Mouse (Mus musculus): ENCODE results near the gene Ptger3.

Ptger3 gene

DNA sequence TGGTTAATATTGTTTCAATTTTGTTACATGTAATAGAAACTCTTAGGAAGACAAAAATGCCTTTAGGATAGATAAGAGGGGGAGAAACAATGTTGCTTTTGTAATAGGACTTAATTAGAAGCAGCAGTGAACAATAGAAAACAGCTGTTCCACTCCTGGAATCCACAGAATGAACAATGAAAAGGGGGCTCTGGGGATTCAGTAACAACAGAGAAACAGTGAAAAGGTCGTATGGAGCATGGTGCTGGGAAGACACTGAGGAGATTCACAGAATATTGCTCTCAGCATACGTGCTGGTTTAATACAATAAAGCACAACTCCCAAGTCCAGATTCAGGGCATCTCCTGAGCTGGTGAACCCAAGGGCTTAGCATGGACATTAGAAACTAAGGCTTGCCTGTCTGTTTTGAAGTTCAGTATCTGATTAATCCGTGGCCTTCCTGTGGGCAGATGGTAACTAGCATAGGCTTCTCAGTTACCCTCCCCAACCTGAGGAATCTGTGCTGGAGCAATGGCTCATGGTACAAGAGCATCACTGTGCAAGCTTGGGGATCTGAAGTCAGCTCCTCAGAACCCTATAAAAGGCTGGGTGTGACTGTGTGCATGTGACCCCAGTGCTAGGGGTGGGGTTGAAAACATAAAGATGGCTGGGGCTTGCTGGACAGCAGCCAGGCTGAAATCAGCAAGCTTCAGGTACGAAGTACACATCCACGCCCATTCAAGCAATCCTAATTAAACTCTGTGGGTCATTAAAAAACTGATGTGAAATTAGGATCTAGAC, 16.1 kb downstream of the Ptger3 start:
- DNase-seq (ENCODE audit: low spot score in 2 of 2): no peak

DNA sequence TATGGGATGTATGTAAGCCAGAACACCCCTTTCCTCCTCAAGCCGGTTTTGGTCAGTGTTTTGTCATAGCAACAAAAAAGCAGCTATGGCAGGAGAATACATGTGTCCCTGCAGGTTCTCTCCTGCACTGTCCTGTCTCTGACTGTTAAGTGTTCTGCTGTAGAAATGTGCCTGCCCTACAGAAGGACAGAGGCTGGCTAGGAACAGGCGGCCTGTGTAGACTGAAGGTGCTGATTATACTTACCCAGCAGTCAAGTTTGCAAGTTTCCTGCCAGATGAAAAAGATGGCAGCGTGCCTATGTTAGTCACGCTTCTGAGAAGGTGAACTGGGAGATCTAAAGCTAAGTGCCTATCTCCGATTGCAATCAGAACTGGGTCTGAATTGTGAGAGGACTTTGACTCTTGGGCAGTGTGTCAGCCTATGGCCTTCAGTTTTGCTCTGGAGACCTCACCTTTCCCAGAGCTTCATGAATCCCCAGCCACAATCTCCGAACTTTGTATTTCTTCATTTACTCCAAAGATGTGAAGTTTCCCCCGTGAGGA, 31.2 kb downstream of the Ptger3 start:
- DNase-seq (ENCODE audit: low spot score in 2 of 2): no peak

DNA sequence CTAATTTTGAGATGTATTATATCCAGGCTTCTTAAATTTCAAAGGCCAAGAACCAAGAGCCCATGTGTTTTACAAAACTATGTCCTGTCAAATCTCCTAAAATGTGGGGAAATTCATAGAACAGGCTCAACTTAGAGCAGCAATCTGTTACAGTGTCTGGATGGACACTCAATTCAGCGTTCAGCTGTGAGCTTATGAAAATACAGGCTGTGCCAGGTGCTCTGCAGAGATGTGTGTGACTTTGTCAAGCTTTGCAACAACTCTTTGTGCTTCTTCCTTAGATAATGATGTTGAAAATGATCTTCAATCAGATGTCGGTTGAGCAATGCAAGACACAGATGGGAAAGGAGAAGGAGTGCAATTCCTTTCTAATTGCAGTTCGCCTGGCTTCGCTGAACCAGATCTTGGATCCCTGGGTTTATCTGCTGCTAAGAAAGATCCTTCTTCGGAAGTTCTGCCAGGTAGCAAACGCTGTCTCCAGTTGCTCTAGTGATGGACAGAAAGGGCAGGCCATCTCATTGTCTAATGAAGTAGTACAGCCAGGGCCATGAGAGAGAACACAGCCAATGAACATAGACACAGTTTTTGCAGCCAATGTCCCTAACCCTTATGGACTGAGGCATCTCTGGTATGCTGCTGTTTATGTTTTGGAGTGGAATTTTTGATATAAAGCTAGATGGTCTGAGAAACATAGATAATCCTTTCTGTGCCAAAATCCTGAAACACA, 38.2 kb downstream of the Ptger3 start:
- DNase-seq (ENCODE audit: low spot score in 2 of 2): peak in 1 of 2 experiments; percentile 9

DNA sequence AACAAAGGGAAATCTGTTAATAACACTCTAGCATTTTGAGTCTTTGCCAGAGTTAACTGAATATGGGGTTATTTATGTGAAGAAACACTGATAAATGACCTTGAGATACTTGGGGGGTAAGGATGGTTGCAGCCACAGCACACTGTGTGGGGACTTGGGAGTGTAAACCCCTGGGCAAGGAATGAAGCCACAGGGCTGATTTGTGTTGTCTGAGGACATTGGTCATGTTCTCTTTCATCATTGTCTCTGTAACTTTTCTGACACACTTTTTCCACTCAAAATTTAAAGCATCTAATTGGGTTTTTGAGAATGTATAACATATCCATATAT, 38.7 kb downstream of the Ptger3 start:
- no peak for DNase-seq (ENCODE audit: low spot score in 2 of 2)

DNA sequence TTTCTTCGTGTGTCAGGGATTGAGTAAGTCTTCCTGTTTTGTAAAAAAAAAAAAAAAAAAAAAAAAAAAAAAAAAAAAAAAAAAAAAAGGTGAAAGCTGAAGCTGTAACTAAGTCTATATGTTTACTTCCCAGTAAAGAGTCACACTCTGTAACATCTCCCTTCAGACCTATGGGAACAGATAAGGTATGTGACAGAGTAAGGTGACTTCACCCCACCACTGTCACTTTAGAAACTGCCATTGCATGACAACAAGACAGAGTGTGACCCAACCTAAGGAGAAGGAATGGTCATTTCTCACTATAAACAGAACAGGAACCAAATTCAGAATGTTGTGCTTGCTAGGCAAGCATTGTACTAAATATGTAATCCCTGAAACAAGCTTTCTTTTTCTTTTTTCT, 46.9 kb downstream of the Ptger3 start:
- no peak for DNase-seq (ENCODE audit: low spot score in 2 of 2)

DNA sequence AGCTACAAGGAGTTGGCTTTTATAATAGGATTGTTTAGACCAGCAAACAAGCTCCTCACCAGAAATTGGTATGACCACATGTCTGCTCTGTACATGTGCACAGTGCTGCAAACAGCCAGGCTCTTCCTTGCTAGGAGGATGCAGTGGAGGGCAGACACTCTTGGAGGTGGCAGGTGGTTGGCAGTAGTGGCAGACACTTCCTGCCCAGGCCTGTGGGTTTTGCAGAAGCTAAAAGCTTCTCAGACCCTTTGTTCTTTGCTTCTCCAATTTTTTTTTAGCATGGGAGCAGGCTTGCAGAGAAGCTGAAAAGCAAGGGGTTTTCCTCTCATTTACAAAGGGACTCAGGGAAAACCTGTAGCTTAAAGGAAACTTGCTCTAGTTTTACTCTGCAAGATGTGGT, 50.3 kb downstream of the Ptger3 start:
- no peak for DNase-seq (ENCODE audit: low spot score in 2 of 2)

DNA sequence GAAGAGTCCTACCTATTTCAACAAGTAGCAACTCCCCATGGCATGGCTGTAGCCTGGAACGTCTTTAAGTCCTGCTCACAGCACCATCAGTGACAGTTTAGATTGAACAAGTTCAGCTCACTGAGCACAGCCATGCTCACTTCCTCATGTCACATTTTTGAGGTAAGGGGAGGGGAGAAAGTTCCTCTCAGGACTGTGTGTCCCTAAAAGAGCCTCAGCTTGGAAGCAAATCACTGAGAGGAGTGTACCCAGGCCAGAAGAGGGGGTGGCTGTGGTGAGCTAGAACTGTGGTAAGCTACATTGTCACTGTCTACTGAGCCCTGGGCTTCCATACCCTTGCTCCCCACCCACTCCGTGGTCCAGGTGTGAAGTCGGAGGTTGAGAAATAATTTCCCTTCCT, 60.7 kb downstream of the Ptger3 start:
- no peak for DNase-seq (ENCODE audit: low spot score in 2 of 2)

DNA sequence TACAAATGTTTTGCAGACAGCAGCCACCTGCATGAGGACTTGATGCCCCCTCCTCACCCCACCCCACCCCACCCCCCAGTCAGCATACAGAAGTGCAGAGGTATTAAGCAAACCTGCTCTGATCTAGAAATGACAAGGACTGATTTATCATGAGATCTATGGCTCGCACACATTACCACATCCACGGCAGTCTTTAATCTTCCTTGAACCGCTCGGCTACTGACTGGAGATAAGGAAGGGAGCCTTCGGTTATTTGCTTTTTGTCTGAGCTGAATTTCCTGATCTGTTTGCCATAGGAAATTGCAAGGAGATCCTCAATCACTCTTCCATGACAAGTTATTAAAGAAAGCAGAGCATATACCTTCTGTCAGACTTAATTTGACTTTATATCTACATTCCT, 64.0 kb downstream of the Ptger3 start:
- DNase-seq (ENCODE audit: low spot score in 2 of 2): no peak

DNA sequence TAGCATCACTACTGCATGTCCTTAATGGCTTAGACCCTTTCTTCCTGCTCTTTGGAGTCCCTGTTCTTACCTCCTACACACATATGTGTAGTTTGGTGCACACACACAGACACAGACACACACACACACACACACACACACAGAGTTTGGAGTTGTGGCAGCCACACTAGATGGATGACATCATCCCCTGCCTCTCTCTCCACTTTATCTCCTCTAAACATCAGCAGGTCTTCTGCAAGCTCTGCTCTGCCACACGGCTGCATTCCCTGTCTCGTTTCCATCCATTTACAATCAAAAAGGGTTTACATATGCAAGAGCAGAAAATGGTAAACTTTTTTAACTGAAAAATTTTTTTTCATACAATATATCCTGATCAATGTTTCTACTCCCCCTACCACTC, 64.7 kb downstream of the Ptger3 start:
- no peak for DNase-seq (ENCODE audit: low spot score in 2 of 2)

DNA sequence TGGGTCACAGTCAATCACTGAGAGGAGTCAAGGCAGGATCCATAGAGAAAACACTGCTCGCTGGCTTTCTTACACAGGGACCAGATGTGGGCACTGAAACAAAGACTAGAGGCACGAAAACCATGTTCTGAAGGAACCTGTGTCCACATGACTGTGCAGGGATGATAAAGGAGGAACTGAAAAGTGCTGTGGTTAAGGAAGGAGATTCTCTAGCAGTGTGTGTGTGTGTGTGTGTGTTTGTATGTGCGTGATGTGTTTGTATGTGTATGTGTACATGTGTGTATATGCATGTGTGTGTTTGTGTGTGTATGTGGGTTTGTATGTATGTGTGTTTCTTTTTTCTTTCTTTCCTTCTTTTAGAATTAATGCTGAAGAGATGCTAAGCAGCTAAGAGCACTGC, 67.7 kb downstream of the Ptger3 start:
- DNase-seq (ENCODE audit: low spot score in 2 of 2): no peak

DNA sequence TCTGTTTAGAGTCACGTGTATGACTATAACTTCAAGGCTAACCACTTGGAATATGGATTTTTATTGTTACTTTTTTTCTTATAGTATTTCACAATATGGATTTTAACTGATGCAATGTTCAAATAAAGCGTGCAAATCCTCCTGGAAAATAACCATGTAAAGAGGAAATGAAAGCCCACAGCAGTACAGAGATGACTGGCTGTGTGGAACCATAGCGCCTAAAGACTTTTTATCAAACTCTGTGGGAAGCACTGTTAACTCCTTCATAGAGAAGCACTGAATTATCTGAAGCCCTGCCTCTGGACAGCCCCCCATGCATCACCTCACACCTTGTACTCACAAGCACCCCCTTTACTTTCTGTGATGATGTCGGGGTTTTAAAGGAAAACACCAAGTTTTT, 69.0 kb downstream of the Ptger3 start:
- no peak for DNase-seq (ENCODE audit: low spot score in 2 of 2)

DNA sequence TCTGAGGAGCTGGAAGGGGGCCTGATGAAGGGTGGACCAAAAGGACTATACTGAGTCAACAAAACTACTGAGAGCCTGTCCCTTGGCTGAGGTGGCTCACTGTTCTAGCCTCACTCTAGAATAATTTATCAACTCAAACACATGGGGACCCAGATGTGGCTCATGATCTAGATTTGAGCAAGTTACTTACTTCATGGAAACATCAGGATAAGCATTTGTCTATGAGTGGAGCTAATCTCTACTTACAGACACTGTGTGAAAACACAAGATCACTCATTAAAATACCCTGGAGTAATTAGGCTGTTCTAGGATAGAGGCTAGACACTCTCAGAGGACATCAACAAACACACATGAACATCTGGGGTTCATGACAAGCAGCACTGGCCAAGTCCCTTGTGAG, 70.2 kb downstream of the Ptger3 start:
- no peak for DNase-seq (ENCODE audit: low spot score in 2 of 2)

DNA sequence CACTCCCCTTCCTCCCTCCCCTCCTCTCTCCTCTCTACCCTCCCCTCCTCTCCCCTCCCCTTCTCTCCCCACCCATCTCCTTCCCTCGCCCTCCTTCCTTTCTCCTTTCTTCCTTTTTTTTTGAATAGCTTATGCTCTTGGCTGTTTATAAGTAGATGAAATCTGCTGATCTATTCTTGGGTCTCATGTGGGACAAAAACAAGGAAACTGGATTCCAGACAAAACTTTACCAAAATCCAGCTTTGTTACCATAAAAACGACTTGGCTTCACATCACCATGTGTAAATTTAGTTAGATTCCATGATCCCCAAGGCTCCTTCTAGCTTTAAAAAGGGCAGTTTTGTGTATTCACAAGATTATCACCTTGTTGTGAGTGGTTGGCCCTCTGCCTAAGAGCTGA, 70.6 kb downstream of the Ptger3 start:
- DNase-seq (ENCODE audit: low spot score in 2 of 2): no peak

DNA sequence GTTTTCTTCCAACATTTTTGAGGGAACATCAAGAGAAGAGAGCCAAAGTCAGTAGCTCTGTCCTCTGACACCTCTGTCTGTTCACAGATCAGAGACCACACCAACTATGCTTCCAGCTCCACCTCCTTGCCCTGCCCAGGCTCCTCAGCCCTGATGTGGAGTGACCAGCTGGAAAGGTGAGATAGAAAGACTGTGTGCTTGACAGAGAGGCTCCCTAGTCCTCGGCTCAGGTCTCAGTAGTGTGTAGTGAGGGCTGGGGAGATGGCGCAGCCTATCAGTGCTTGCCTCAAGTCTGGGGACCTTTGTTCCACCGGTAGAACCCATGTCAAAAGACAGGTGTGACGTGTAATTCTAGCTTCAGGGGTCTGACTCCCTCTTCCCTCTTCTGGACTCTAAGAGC, 74.9 kb downstream of the Ptger3 start:
- DNase-seq (ENCODE audit: low spot score in 2 of 2): no peak

DNA sequence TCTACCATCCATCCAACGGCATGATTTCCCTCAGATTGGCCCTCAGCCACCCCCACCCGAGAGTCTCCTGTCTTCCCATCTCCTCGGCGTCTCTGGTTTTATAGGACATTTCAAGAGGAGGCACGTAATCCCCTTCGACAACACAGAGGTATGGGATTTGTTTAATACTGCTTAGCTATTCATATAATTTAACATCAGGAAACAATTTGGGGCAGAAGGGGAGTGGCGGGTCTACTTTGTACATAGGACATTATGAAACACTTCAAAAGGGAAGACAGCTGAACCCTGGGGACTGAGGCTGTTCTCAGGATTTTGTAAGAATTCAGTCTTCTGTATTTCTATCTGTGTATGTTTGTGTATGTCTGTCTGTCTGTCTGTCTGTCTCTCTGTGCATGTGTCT, 94.9 kb downstream of the Ptger3 start:
- no peak for DNase-seq (ENCODE audit: low spot score in 2 of 2)

DNA sequence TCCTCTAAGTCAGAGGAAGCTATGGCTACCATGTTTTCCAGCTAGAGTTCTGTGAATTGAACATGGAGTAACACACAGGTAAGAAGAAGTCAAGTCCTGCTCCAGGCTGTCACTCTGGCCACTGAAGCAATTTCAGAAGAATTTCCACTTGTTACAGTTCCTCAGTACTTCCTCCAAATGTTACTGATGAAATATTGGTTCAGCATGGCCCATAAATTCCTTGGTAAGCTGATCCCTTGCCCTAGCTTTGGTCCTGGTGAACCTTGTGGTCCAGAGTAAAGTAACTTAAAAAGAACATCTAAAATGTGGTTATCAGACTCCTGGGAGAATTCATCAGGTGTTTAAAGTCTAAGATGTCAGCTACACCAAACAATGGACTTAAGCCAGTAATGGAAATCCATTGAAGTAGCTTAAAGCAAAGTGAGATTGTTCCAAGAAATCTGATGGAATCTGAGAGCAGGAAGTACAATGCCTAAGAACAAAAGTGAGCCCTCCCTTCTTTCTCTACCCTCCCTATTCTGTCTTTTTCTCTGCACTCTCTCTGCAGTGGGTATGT, 97.9 kb downstream of the Ptger3 start:
- no peak for DNase-seq (ENCODE audit: low spot score in 2 of 2)

DNA sequence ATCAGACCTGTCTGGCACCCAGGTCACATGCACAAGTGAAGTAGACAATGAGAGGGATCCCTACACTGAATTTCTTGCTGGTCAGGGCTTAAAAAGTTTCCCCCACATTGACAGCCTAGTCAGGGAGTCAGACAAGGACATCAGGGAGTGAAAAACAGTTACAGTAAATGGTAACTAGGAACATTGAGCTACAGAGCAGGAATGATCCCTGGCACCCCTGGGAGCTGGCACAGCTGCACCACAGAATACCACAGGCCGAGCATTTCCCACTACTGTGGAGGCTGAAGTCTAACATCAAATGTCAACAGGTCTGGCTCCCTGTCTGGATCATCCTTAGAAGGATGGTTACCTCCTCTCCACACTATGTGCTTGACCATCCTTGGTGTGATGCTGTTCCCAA, 98.8 kb downstream of the Ptger3 start:
- no peak for DNase-seq (ENCODE audit: low spot score in 2 of 2)

DNA sequence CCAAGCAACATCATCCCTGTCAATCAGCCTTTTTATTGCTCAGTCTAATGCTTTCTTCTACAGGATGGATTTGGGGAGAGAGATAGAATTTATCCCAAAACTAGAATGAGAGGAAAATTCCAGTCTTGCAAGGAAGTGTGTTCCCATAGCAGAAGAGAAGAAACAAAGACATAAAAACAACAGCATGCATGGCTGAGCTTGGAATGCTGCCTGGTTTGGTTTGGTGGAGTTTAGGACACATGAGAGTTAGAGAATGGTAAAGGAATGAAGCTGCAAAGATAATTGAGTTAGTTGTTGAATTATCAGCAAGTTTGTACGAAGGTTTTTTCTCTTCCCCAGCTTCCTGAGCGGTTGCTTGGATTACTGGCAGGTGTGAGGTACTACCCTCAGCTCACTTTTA, 99.5 kb downstream of the Ptger3 start:
- no peak for DNase-seq (ENCODE audit: low spot score in 2 of 2)

DNA sequence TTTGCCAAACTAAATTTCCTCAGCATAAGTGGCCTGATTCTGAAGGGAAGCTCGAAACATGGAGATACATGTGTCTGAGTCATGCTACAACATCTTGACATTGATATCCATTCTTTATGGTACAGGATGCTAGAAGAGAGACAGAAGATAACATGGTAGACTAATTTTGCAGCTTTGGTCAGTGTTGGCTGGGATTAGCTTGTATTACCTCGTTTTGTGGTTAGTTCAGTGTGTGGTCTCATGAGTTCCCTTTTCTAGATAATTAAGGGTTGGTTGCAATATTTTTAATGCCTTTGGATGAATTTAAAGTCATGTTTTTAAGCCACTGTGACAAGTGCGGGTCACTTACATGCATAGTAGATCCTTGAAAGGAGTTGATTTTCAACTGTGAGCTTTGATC, 119.4 kb downstream of the Ptger3 start:
- no peak for DNase-seq (ENCODE audit: low spot score in 2 of 2)

DNA sequence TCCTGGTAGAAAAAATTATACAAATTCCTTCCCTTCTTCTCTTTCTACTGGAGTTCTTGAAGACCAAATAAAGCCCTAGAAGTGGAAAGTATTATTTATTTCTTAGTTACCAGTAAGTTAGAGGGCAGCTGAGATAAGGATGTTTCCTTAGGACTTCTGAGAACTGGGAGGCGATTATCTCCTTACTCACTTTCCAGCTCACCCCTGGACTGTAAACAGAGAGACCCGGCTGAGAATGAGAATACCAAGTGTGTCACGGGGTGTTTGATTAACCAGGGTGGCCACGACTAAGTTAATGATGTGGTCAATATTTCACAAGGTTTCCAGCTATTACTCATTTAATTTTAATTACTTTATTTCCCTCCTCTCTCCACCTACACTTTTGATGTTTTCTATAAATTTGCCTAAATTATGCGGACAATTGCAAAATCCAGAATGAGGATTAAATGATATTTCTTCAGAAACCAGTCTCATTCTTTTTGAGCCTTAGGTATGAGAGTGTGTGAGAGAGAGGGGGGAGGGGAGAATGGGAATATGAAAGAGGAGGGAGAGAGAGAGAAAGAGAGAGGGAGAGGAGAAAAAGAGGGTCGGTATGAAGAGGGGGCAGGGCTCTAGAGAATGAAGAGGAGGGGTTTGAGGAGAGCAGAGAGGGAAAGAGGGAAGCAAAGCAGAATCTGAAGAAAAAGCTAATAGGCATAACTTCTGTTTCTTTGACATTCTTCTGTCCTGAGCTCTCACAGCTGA, 121.9 kb downstream of the Ptger3 start:
- DNase-seq (ENCODE audit: low spot score in 2 of 2): no peak

All from right cerebral cortex, adult 2 months (tissue).